Mouse (Mus musculus) stomach, embryonic 14.5 days (tissue): ENCODE results near the gene Gm29423. TPM values are rescaled to one million over a fixed set of nuclear protein-coding genes. Genes with fewer than 3 reads are reported as not detected.
"Not testable (repeated sequence)": the region's sequence is repeated elsewhere in the genome, so short reads cannot be mapped to it uniquely, and the experiment has no call there.

Experiments
- ATAC-seq: fragments of 200-750 bp; cut with Nextera tagmentation; 2 replicates; pipeline ENCODE4 v1.8.0; 2017; ENCODE audit warnings: low read depth, moderate TSS enrichment; ENCODE audit not compliant: insufficient number of reproducible peaks, insufficient read depth, low FRiP score
- H3K27ac ChIP-seq: fragments of 300-500 bp; sonication (generic); 2 replicates; pipeline ENCODE4 v1.5.1; 2014; ENCODE audit warnings: mild to moderate bottlenecking, low read length, moderate library complexity, mixed read lengths
- H3K27me3 ChIP-seq: fragments of 300-500 bp; sonication (generic); 2 replicates; pipeline ENCODE4 v1.6.1; 2014; ENCODE audit warnings: low read length, control low read depth, mixed read lengths; ENCODE audit not compliant: control insufficient read depth, insufficient read depth
- H3K36me3 ChIP-seq: fragments of 300-500 bp; sonication (generic); 2 replicates; pipeline ENCODE4 v1.6.1; 2014; ENCODE audit warnings: mild to moderate bottlenecking, control low read depth, low read length, moderate library complexity, mixed read lengths; ENCODE audit not compliant: control insufficient read depth, insufficient read depth
- H3K4me1 ChIP-seq: fragments of 300-500 bp; sonication (generic); 2 replicates; pipeline ENCODE4 v1.6.1; 2014; ENCODE audit warnings: low read length, control low read depth, mixed read lengths; ENCODE audit not compliant: control insufficient read depth, insufficient read depth
- H3K4me2 ChIP-seq: fragments of 300-500 bp; sonication (generic); replicated peaks from 2 replicates; pipeline ENCODE4 v1.6.1; 2014; ENCODE audit warnings: low read depth, low read length, control low read depth
- H3K4me3 ChIP-seq: fragments of 300-500 bp; sonication (generic); 2 replicates; pipeline ENCODE4 v1.5.1; 2014; ENCODE audit warnings: low read depth, low read length, control low read depth
- H3K9ac ChIP-seq: fragments of 300-500 bp; sonication (generic); replicated peaks from 2 replicates; pipeline ENCODE4 v1.6.1; 2014; ENCODE audit warnings: low read depth, mild to moderate bottlenecking, control low read depth, low read length, moderate library complexity, mixed read lengths
- H3K9me3 ChIP-seq: fragments of 300-500 bp; sonication (generic); 2 replicates; pipeline ENCODE4 v1.6.1; 2016; ENCODE audit warnings: low read depth, low read length, control low read depth; ENCODE audit not compliant: control insufficient read depth
- WGBS: fragments of 180-500 bp; shearing (Covaris S2); extraction: QIAGEN DNeasy Blood & Tissue Kit; methylation state at CpG from one replicate; pipeline ENCODE4 v1.1.7; 2014; 5-methylcytosine and 5-hydroxymethylcytosine counted together
- polyA plus RNA-seq: library from polyadenylated mRNA; unstranded; fragments of >200 nt; fragmentation: Nextera tagmentation; extraction: Ambion mirVana; gene quantifications from 2 replicates; pipeline ENCODE4 v1.2.1, GENCODE M21; 2014

The Gm29423 gene
- not detected in 2 replicates for polyA plus RNA-seq

DNA sequence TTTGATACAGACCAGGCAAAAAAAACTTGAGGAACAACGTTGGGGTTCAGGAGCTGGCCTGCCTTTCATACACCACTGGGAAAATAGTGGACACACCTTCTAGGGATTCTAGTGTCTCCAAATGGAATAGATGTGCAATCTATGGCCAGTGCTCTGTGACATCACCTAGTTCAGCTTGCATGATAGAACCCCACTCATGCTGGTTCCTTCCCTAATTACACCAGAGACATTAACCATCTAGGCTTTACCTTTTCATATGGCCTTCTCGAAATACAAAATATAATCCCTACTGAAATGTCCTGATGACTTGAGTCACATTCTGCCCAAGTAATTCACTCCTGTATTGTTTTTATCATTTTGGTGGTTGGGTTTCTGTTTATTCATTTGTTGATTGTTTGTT is at the start of gene Gm29423, which contains the start of gene Gm29644:
TSS of gene Gm29423 (minus strand) at position 101 of the 400 bp plus-strand sequence.
TSS of gene Gm29644 (minus strand) at position 157 of the 400 bp plus-strand sequence.
- not testable (repeated sequence) for H3K9me3 ChIP-seq, H3K4me1 ChIP-seq, H3K36me3 ChIP-seq, H3K4me3 ChIP-seq, H3K4me2 ChIP-seq, H3K27me3 ChIP-seq, H3K27ac ChIP-seq, ATAC-seq, H3K9ac ChIP-seq
- no CpG with 5 or more reads among the region's 2 CpGs for WGBS

DNA sequence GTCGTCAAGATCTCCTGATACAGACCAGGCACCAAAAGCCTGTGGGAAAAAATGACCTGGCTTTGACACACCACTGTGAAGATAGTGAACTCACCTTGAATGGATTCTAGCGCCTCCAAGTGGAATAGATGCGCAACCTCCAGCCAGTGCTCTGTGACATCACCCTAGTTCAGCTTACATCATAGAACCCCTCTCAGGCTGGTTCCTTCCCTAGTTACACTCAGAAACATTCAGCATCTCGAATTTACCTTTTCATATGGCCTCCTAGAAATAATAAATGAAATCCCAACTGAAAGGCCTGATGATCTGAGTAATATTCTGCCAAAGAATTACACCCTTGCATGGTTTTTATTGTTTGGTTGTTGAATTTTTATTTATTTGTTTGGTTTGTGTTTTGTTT is 29.5 kb downstream of the Gm29423 start, which contains the start of gene Gm21118:
TSS of gene Gm21118 (minus strand) at position 101 of the 400 bp plus-strand sequence.
- not testable (repeated sequence) for H3K9ac ChIP-seq
- WGBS: no CpG with 5 or more reads among the region's 4 CpGs

More for the DNA sequence above, 29.5 kb downstream of the Gm29423 start, which contains the start of gene Gm21118:
- H3K27ac ChIP-seq, H3K4me1 ChIP-seq, H3K9me3 ChIP-seq, H3K27me3 ChIP-seq, H3K4me2 ChIP-seq, ATAC-seq, H3K4me3 ChIP-seq, H3K36me3 ChIP-seq: not testable (repeated sequence)

Other genes with a start within 250 kb of the Gm29423 start
- not detected in 2 replicates for gene Gm21118, start 29.6 kb downstream of the Gm29423 start, polyA plus RNA-seq
- gene Gm29644, start 56 bp upstream of the Gm29423 start, polyA plus RNA-seq: not detected in 2 replicates
- not detected in 2 replicates for gene Gm20888, start 138.6 kb upstream of the Gm29423 start, polyA plus RNA-seq